Mouse (Mus musculus): ENCODE data around the gene Gm20852.
"Not testable (repeated sequence)": the region's sequence is repeated elsewhere in the genome, so short reads cannot be mapped to it uniquely, and the experiment has no call there.

Gene Gm20852

GRCm38 (mm10) chrY:66742023-66742422 lies at the start of gene Gm20852:
Gene Gm20852 (minus strand): TSS chrY:66742123.
- not testable (repeated sequence) for DNase-seq (ENCODE audit: low spot score)

Measured in yolk sac, embryonic 10.5 days (tissue).